Mouse (Mus musculus): Measurements from ENCODE around the gene Rfpl4b.
"Not testable (repeated sequence)": the region's sequence is repeated elsewhere in the genome, so short reads cannot be mapped to it uniquely, and the experiment has no call there.

Rfpl4b gene

DNA sequence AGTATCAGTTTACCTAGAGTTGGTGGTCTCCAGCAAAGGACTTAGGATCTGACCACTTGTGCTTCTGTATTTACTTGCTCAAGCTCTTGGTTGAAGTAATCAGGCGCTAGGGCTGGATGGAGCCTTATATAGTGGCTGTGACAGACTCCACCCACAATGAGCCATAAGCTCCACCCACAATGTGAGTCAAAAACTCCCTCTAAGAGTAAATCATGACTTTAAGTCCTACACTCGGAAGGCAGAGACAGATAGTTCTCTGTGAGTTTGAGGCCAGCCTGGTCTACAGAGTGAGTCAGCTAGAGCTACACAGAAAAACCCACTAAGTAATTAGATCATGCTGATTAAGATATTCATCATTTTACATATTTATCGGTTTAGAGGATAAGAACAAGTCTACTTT lies at the start of gene Rfpl4b:
TSS of gene Rfpl4b (minus strand) at position 101 of the 400 bp plus-strand sequence.
- no peak for DNase-seq

- no peak for DNase-seq
These were observed 33.6 kb upstream of the Rfpl4b start for GRCm38 (mm10) chr10:38855186-38855585.

DNA sequence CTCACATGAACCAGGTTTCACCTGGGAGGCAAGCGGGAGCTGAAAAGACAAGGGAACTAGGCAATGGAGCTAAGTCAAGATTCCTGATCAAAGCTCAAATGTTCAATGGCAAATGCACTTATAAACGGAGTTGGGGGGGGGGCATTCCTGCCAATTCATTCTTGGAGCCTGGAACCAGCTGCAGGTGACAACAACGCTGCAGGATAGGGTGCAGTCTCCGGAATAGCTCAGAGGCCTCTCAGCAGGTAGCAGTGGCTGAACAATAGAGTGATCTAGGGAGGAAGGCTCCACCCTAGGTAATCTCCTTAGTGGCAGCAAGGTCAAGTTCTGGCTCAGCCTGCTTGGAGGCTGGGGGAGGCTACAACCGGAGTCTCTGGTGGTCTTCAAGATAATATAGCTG lies 28.4 kb upstream of the Rfpl4b start:
- DNase-seq, result not testable (repeated sequence)

GRCm38 (mm10) chr10:38848884-38849499 lies 27.4 kb upstream of the Rfpl4b start:
- DNase-seq, result peak; percentile 78 to 80

DNA sequence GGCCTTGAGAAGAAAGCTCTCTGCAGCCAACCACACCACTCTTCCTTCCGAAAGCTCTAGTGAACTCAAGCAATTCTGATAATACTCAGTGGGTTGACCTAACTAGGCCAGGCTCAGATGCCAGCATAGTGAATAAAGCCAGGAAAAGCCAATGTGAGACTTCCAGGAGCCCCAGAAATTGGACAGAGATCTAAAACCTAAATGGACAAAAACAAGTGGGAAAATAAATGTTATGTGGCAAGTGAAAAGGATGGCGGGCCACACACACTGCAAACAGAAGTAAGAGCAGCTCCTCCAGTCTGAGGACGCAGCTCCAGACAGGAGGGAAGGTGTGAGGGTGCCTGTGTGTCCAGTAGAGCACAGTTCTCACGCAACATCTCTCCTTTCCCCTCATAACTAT lies 26.7 kb upstream of the Rfpl4b start:
- DNase-seq, result peak in 1 of 2 experiments; percentile 2

- no peak for DNase-seq
These were observed 2.2 kb upstream of the Rfpl4b start for GRCm38 (mm10) chr10:38823741-38824140.

DNA sequence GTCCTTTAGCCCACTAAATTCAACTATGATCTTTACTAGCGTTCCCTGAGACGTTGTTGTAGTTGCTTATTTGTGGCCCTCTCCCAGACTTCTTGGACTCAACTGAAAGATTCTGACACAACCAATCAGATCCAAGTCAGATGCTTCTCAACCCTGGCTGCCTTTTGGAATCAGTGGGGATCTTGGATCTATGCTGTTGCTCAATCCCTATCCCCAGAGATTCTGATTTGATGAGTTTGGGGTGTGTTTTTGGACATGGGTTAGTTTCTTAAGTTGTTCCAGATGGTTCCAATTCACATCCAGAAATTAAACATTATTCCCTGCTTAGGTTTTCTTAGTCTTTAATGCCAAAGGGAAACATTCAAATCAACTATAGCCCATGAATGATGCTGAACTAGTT lies 15.5 kb downstream of the Rfpl4b start:
- DNase-seq, result no peak

- DNase-seq, result no peak
These were observed 17.5 kb downstream of the Rfpl4b start for GRCm38 (mm10) chr10:38804047-38804446.

- DNase-seq, result no peak
These were observed 18.3 kb downstream of the Rfpl4b start for GRCm38 (mm10) chr10:38803304-38803703.

DNA sequence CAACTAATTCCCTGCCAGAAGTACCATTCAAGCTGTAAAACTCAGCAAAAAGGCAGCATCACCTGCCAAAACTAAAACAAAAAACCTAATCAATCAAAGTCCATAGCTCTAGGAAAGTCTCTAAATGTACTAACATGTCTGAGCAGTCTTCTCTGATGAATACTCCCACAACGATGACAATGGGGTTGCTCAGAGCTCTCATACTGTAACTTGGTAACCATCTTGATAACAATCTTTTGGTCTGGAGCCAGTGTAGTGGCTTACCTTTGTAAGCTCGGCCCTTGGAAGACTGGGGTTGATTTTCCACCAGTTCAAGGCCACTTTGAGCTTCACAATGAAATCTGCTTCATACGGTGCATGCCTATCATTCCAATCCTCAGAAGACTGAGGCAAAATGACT lies 33.0 kb downstream of the Rfpl4b start:
- DNase-seq, result no peak
